Mouse (Mus musculus) hindbrain, embryonic 12.5 days (tissue): ENCODE results near the gene Rcc1l. TPM values are rescaled to one million over a fixed set of nuclear protein-coding genes. Genes with fewer than 3 reads are reported as not detected.

ENCODE experiments used
- ATAC-seq: fragments of 200-750 bp; cut with Nextera tagmentation; 2 replicates; pipeline ENCODE4 v1.8.0; 2017; ENCODE audit warnings: moderate TSS enrichment; ENCODE audit not compliant: low FRiP score
- H3K27ac ChIP-seq: fragments of 300-500 bp; sonication (generic); 2 replicates; pipeline ENCODE4 v1.5.1; 2016; ENCODE audit warnings: mild to moderate bottlenecking
- H3K27me3 ChIP-seq: fragments of 300-500 bp; sonication (generic); 2 replicates; pipeline ENCODE4 v1.6.1; 2016; ENCODE audit warnings: mild to moderate bottlenecking
- H3K36me3 ChIP-seq: fragments of 300-500 bp; sonication (generic); 2 replicates; pipeline ENCODE4 v1.6.1; 2016; ENCODE audit warnings: mild to moderate bottlenecking
- H3K4me1 ChIP-seq: fragments of 300-500 bp; sonication (generic); 2 replicates; pipeline ENCODE4 v1.6.1; 2016
- H3K4me2 ChIP-seq: fragments of 300-500 bp; sonication (generic); replicated peaks from 2 replicates; pipeline ENCODE4 v1.6.1; 2016; ENCODE audit warnings: mild to moderate bottlenecking
- H3K4me3 ChIP-seq: fragments of 300-500 bp; sonication (generic); 2 replicates; pipeline ENCODE4 v1.5.1; 2016; ENCODE audit warnings: mild to moderate bottlenecking
- H3K9ac ChIP-seq: fragments of 300-500 bp; sonication (generic); 2 replicates; pipeline ENCODE4 v1.6.1; 2016; ENCODE audit warnings: mild to moderate bottlenecking, moderate library complexity
- H3K9me3 ChIP-seq: fragments of 300-500 bp; sonication (generic); replicated peaks from 2 replicates; pipeline ENCODE4 v1.6.1; 2016; ENCODE audit warnings: mild to moderate bottlenecking
- WGBS: fragments of 180-500 bp; shearing (Covaris S2); methylation state at CpG from one replicate; pipeline ENCODE4 v1.1.7; 2016; 5-methylcytosine and 5-hydroxymethylcytosine counted together
- polyA plus RNA-seq: library from polyadenylated mRNA; unstranded; fragments of >200 nt; fragmentation: Nextera tagmentation; extraction: Ambion mirVana; gene quantifications from 2 replicates; pipeline ENCODE4 v1.2.1, GENCODE M21; 2016

The Rcc1l gene
- polyA plus RNA-seq, 1 experiment from 2014 or later = 28.0 TPM

DNA sequence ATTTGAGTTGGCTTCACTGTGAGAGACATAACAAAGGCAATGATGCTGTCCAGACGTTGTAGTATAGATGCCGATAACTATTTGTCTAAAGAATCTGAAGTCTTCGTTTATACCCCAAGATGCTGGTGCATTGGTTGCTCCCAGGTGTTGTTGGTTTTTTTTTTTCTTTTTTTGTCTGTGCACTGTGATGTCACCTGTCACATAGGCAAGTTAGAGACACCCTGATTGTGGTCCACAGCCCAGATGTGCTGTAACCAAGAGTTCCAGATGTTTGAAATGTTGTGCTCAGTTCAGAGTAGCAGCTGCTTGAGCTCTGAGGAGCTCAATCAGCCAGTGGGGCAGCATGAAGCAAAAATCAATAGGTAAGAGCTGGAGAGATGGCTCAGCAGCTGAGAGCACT is 9.5 kb upstream of the Rcc1l start:
- 88% methylated on average over 3 of the region's 3 CpGs for WGBS
- H3K4me3 ChIP-seq = no peak overlapping the region
- no peak overlapping the region for H3K27ac ChIP-seq
- ATAC-seq = no peak
- no peaks in the 10 kb centered on the region for H3K9me3 ChIP-seq
- no peaks in the 10 kb centered on the region for H3K36me3 ChIP-seq
- peaks cover 19% of the 10 kb centered on the region for H3K4me1 ChIP-seq
- H3K9ac ChIP-seq = 0 out of 2 replicates have a peak overlapping the region, but pooled peaks have one; percentile 28
- H3K27me3 ChIP-seq = no peaks in the 10 kb centered on the region
- no peak overlapping the region for H3K4me2 ChIP-seq

DNA sequence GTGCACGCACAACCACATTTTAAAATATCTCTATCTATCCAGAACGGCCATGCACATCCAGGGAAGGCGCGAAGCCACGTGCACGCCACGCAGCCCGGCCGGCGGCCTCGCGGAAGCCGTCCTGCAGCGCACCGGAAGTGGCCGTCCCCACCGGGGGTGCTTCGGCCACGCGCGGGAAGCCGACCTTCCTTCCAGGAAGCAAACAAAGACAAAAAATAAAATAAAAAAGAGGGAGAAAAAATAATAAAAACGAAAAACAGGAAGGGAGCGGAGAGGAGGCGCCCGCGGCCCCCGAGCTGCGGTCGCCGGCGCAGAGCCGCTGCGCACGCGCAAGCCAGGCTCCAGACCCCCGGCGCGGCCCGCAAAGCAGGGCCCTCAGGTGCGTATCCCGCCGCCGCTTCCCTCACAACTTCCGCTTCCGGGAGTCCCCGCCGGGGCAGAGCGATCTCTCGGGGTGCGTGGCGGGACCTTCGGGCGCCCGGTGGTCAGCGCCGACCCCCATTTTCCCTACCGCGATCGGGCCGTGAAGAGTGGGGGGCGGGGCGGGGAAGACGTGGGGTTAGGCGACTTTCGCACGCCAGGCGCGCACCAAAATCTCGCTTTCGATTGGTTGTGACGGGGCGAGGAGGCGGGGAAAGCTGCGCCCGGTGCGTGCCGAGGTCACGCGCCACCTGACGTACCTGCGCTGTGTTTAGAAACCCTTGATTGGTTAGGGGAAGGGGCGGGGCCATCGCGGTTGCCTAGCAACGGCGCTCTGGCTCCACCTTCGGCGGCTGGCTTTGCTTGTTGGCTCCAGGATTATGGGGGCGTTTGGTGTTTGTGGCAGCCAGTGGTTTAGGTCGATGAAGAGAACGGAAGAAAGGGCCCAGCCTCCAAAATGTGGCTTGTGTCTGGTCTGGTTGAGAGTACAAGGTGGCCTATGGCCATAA is 7.6 kb upstream of the Rcc1l start, which contains the start of gene Gtf2ird2:
Gene Gtf2ird2 (plus strand): TSS at position 140 of the 929 bp plus-strand sequence.
- ATAC-seq = peak; percentile 95
- under 1% methylated on average over 83 of the region's 92 CpGs for WGBS
- no peaks in the 10 kb centered on the region for H3K27me3 ChIP-seq
- H3K9ac ChIP-seq = peak within 1 kb of the TSS; percentile 79
- H3K4me3 ChIP-seq = peak within 1 kb of the TSS; percentile 76
- H3K36me3 ChIP-seq = no peaks in the 10 kb centered on the region
- H3K4me2 ChIP-seq = peak within 1 kb of the TSS; percentile 71
- H3K9me3 ChIP-seq = no peaks in the 10 kb centered on the region
- H3K27ac ChIP-seq = peak within 1 kb of the TSS; percentile 93
- H3K4me1 ChIP-seq = peaks cover 19% of the 10 kb centered on the region

DNA sequence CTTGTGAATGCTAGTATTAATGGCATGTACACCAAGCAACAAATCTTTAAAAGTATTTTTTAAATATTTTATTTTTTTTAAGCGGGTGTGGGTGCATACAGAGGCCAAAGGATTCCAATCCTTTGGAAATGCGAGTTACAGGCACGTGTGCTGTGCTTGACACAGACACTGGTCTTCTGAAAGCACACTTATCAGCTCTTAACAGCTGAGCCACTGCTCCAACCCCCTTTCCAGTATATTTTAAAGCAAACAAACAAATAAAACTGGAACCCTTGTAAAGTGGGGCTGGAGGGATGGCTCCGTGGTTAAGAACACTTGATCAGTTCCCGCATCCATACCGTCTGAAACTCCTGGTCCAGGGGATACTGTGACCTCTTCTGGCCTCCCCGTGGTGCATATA is 6.6 kb upstream of the Rcc1l start:
- Histone ChIP-seq H3K9ac (peak overlapping the region; percentile 79), H3K36me3 (no peaks in the 10 kb centered on the region), H3K9me3 (no peaks in the 10 kb centered on the region), H3K4me3 (peak overlapping the region; percentile 76), H3K4me2 (peak overlapping the region; percentile 71), H3K27me3 (no peaks in the 10 kb centered on the region; the same call in 1 of the 2 replicates), H3K27ac (peak overlapping the region; percentile 93), H3K4me1 (peaks cover 19% of the 10 kb centered on the region)
- 58% methylated on average over 7 of the region's 7 CpGs for WGBS
- ATAC-seq = no peak

DNA sequence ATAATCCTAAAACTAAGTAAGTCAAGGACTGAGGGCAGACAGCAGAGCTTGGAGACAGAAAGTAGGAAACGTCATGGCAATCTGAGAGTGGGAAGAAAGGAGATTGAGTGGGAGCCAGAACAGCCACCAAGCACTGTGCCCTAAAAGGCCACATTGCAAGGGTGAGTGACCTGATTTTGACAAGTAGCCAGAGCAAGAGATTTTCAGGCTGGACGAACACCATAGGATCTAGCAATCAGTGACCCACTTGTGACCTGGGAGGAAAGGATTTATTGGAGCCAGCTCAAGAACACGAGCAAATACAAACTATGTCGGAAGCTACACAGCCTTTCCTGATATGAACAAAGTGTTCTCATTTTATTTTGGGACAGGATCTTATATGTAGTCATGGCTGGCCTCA is 6.2 kb upstream of the Rcc1l start:
- H3K4me1 ChIP-seq = peaks cover 19% of the 10 kb centered on the region
- H3K27ac ChIP-seq = no peak overlapping the region
- H3K4me3 ChIP-seq = no peak overlapping the region
- H3K4me2 ChIP-seq = peak overlapping the region; percentile 71
- 74% methylated on average over 4 of the region's 4 CpGs for WGBS
- H3K9ac ChIP-seq = no peak overlapping the region
- H3K9me3 ChIP-seq = no peaks in the 10 kb centered on the region
- H3K27me3 ChIP-seq = no peaks in the 10 kb centered on the region; the same call in 1 of the 2 replicates
- no peaks in the 10 kb centered on the region for H3K36me3 ChIP-seq
- no peak for ATAC-seq

DNA sequence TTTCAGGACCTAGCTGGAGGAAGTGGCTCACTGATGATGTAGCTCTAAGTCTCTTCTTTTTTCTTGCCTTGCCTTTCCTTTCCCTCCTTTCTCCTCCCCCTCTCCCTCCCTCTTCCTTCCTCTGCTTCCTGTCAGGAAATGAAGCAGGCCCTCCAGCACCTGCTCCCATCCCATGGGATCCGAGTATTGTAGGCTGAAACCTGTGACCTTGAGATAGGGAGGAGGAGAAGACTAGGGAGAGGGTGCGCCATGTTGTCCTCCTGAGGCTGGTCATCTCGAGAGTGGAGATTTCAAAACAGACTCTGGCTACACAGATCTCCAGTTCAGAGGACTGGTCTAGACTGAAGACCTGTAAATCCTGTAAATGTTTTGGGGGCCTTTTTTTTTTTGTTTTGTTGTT is 5.6 kb upstream of the Rcc1l start:
- WGBS = 51% methylated on average over 3 of the region's 3 CpGs
- Histone ChIP-seq H3K4me1 (peaks cover 19% of the 10 kb centered on the region), H3K36me3 (no peaks in the 10 kb centered on the region), H3K9me3 (no peaks in the 10 kb centered on the region), H3K27me3 (no peaks in the 10 kb centered on the region; the same call in 1 of the 2 replicates), H3K4me3 (no peak overlapping the region), H3K27ac (no peak overlapping the region), H3K9ac (no peak overlapping the region), H3K4me2 (no peak overlapping the region)
- ATAC-seq = no peak

DNA sequence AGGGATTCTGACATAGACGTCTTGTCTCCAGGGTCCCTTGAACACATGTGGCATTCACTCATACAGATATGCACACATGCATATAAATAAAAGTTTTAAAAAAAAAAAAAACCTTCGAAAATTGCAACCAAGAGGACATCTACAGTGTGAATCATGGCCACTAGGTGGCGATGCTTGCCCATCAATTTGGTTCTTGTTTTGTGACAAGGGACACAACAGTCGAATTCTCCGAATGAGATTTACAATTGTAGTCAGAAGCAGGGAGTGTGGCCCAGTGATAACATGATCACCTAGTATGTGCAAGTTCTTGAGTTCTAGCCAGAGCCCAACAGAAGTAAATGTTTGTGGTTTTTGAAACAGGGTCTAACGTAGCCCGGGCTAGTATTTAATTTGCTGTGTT is 3.3 kb upstream of the Rcc1l start:
- no peak overlapping the region for H3K4me3 ChIP-seq
- no peaks in the 10 kb centered on the region; the same call in 1 of the 2 replicates for H3K27me3 ChIP-seq
- no peaks in the 10 kb centered on the region for H3K36me3 ChIP-seq
- no peak for ATAC-seq
- WGBS = 27% methylated on average over 7 of the region's 7 CpGs
- peaks cover 27% of the 10 kb centered on the region for H3K4me1 ChIP-seq
- H3K4me2 ChIP-seq = no peak overlapping the region
- H3K9me3 ChIP-seq = no peaks in the 10 kb centered on the region
- no peak overlapping the region for H3K27ac ChIP-seq
- no peak overlapping the region for H3K9ac ChIP-seq

DNA sequence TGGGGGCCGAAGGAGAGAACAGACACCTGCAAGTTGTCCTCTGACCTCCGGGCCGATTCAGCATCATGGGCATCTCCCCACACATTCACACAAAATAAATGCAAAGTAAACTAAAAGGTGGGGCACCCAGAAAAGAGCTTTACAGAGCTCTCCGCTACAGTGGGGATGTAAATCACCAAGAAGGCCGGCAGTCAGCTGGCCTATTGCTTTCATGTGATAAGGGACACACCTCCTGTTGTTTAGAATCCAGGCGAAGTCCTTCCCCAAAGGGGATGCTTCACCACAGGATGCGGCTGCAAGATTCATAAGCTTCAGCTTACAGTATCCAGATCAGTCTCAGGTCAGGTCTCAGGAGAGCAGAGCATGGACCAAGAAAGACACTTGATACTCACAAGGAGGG is 2.0 kb upstream of the Rcc1l start:
- Histone ChIP-seq H3K4me2 (no peak overlapping the region), H3K9me3 (no peaks in the 10 kb centered on the region), H3K4me3 (no peak overlapping the region), H3K4me1 (peaks cover 29% of the 10 kb centered on the region), H3K36me3 (no peaks in the 10 kb centered on the region), H3K9ac (no peak overlapping the region), H3K27me3 (no peaks in the 10 kb centered on the region; the same call in 1 of the 2 replicates), H3K27ac (no peak overlapping the region)
- 71% methylated on average over 7 of the region's 7 CpGs for whole genome bisulfite sequencing
- ATAC-seq = no peak

DNA sequence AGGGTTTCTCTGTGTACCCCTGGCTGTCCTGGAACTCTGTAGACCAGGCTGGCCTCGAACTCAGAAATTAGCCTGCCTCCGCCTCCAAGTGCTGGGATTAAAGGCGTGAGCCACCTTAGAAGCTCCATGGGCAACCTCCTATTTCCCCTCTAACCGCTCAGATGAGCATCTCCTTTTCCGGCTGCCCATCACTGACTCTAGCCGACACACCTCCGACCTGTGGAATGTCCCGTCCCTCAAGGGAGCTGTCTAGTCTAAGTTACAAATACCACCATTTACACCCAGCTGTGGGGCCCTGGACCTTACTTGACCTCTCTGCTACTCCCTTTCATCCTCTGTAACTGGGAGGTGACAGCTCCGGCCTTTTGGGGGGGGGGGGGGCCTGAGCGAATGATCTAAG is 878 bp downstream of the Rcc1l start:
- Histone ChIP-seq H3K9me3 (no peaks in the 10 kb centered on the region), H3K27me3 (no peaks in the 10 kb centered on the region; the same call in 1 of the 2 replicates), H3K4me1 (peaks cover 13% of the 10 kb centered on the region), H3K4me3 (peak overlapping the region; percentile 96), H3K9ac (peak overlapping the region; percentile 68), H3K27ac (peak overlapping the region; percentile 67), H3K36me3 (peaks cover 11% of the 10 kb centered on the region; the same call in 1 of the 2 replicates), H3K4me2 (peak overlapping the region; percentile 91)
- no peak for ATAC-seq
- 11% methylated on average over 10 of the region's 10 CpGs for WGBS

DNA sequence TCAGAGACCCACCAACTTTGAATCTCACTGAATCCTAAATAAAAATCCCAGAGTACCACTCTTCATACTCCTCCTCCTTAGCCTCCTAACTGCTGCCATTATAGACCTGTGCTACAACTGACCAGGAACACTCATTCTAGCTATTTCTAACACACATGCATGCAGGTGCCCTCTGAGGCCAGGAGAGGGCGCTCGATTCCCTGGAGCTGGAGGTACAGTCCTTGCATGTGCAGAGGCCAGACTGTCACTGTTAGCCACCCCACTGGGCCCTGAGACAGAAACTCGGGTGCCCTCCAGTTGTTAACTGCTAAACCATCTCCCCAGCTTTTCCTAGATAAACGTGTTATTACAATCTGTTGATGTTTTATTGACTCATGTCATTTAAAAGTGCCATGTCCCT is 3.4 kb downstream of the Rcc1l start:
- H3K36me3 ChIP-seq = peaks cover 11% of the 10 kb centered on the region; the same call in 1 of the 2 replicates
- H3K4me3 ChIP-seq = no peak overlapping the region
- ATAC-seq = no peak
- H3K9me3 ChIP-seq = no peaks in the 10 kb centered on the region
- H3K27me3 ChIP-seq = no peaks in the 10 kb centered on the region
- no peak overlapping the region for H3K9ac ChIP-seq
- no peak overlapping the region for H3K4me2 ChIP-seq
- H3K4me1 ChIP-seq = peaks cover 13% of the 10 kb centered on the region
- no peak overlapping the region for H3K27ac ChIP-seq
- WGBS = 39% methylated on average over 4 of the region's 4 CpGs

DNA sequence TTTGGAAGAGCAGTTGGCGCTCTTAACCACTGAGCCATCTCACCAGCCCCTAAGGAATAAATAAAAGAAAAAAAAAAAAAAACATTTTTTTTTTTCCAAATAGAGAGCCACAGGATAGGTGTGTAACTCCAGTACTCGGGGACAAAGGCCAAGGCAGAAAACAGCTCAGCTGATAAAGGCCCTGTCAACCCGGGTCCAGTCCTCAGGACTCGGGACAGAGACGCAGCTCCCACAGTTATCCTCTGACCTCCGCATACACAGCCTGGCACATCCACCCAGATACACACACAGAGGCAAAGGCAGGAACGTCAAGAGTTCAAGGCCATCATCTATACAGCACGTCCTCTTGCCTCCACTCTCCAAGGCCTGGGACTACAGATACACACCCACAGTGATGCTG is 6.4 kb downstream of the Rcc1l start:
- Histone ChIP-seq H3K4me2 (no peak overlapping the region), H3K36me3 (peaks cover 22% of the 10 kb centered on the region), H3K27me3 (no peaks in the 10 kb centered on the region), H3K9me3 (no peaks in the 10 kb centered on the region), H3K27ac (no peak overlapping the region), H3K4me3 (no peak overlapping the region), H3K4me1 (peaks cover 5% of the 10 kb centered on the region; the same call in 1 of the 2 replicates), H3K9ac (no peak overlapping the region)
- no peak for ATAC-seq
- 96% methylated on average over 8 of the region's 8 CpGs for WGBS

DNA sequence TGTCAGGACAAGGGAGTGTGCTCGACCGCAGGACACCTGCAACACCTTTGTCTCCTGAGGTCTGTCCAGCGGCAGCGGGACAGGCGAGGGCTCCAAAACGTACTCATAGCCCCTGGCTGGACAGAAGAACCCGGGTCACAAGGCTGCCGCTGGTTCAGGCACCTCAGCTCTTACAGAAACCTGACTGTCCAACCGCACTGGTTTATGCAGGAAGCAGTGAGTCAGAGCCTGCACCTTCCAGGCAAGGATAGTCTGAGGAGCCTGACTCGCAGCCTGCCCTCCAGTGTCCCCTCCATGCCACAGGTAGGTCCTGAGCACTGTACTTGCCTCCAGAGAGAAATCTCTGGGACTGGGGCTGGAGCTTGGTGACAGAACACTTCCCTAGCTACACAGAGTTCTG is 7.3 kb downstream of the Rcc1l start:
- no peaks in the 10 kb centered on the region for H3K9me3 ChIP-seq
- ATAC-seq = no peak
- H3K27ac ChIP-seq = no peak overlapping the region
- no peak overlapping the region for H3K4me3 ChIP-seq
- WGBS = 91% methylated on average over 10 of the region's 10 CpGs
- peaks cover 25% of the 10 kb centered on the region for H3K36me3 ChIP-seq
- 0 out of 2 replicates have a peak, but pooled peaks cover 4% of the 10 kb centered on the region for H3K4me1 ChIP-seq
- H3K9ac ChIP-seq = no peak overlapping the region
- no peaks in the 10 kb centered on the region for H3K27me3 ChIP-seq
- H3K4me2 ChIP-seq = no peak overlapping the region

DNA sequence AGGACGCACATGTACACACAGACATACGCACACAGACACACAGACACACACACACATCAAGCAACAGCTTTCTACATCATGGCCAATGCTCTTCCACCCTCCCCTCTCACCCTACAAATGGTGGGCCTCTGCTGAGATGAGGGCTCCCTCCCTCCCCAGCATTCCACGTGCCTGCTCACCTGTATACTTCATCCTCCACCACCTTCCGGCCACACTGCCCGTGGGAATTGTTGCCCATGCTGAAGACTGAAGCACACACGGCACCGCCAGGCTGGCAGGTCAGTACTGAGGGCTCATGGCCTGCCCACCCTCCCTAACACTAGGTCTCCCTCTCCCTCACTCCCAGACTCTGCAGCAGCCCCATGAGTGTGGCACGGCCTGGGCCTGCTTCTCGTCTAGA is 8.5 kb downstream of the Rcc1l start:
- H3K4me1 ChIP-seq = 0 out of 2 replicates have a peak, but pooled peaks cover 4% of the 10 kb centered on the region
- no peak overlapping the region for H3K9ac ChIP-seq
- H3K9me3 ChIP-seq = no peaks in the 10 kb centered on the region
- H3K27me3 ChIP-seq = no peaks in the 10 kb centered on the region
- no peak overlapping the region for H3K4me2 ChIP-seq
- no peak overlapping the region for H3K4me3 ChIP-seq
- ATAC-seq = no peak
- no peak overlapping the region for H3K27ac ChIP-seq
- peaks cover 34% of the 10 kb centered on the region for H3K36me3 ChIP-seq
- WGBS = 92% methylated on average over 9 of the region's 9 CpGs
